Mouse (Mus musculus) liver, adult (tissue): Measurements from ENCODE around the gene Hmbs.
A peak's percentile ranks its signal among the peaks of the same experiment; 100 is the strongest.

Source experiments
- GATA4 ChIP-seq: IDR thresholded peaks from 2 replicates; pipeline ENCODE4 v1.6.1; 2014; ENCODE audit warnings: mild to moderate bottlenecking, low read length; ENCODE audit not compliant: insufficient replicate concordance

The Hmbs gene

GRCm38 (mm10) chr9:44332918-44333638 is 10.9 kb downstream of the Hmbs start:
- no peak for TF ChIP-seq GATA4

GRCm38 (mm10) chr9:44330736-44331135 is 13.3 kb downstream of the Hmbs start:
- no peak for TF ChIP-seq GATA4

GRCm38 (mm10) chr9:44327926-44328325 is 16.1 kb downstream of the Hmbs start:
- TF ChIP-seq GATA4: no peak

- TF ChIP-seq GATA4: peak; percentile 61; the same call in 1 of the 2 replicates
Observed at GRCm38 (mm10) chr9:44327064-44327711, 16.8 kb downstream of the Hmbs start.

- TF ChIP-seq GATA4: no peak; the same call in 1 of the 2 replicates
Observed at GRCm38 (mm10) chr9:44326371-44327063, 17.5 kb downstream of the Hmbs start.

- TF ChIP-seq GATA4: no peak
Observed at GRCm38 (mm10) chr9:44325768-44326370, 18.2 kb downstream of the Hmbs start, which contains the start of gene Dpagt1. Gene Dpagt1, plus strand, starts transcription at chr9:44326019.

- no peak for TF ChIP-seq GATA4
Observed at GRCm38 (mm10) chr9:44324147-44324546, 19.9 kb downstream of the Hmbs start.

- no peak for TF ChIP-seq GATA4
Observed at GRCm38 (mm10) chr9:44320799-44321133, 23.3 kb downstream of the Hmbs start.

GRCm38 (mm10) chr9:44319887-44320798 is 23.9 kb downstream of the Hmbs start, which contains the start of gene C2cd2l:
Gene C2cd2l, minus strand, starts transcription at chr9:44320285.
- TF ChIP-seq GATA4: no peak

- TF ChIP-seq GATA4: no peak
Observed at GRCm38 (mm10) chr9:44319105-44319886, 24.7 kb downstream of the Hmbs start.

- no peak for TF ChIP-seq GATA4
Observed at GRCm38 (mm10) chr9:44318826-44319095, 25.3 kb downstream of the Hmbs start.

- TF ChIP-seq GATA4: no peak
Observed at GRCm38 (mm10) chr9:44318076-44318825, 25.8 kb downstream of the Hmbs start.

- no peak for TF ChIP-seq GATA4
Observed at GRCm38 (mm10) chr9:44317452-44317851, 26.6 kb downstream of the Hmbs start.
